Mouse (Mus musculus) heart, postnatal 0 days (tissue): ENCODE data around the gene Ptprm. TPM values are rescaled to one million over a fixed set of nuclear protein-coding genes. Genes with fewer than 3 reads are reported as not detected.

Experiments
- ATAC-seq: fragments of 200-750 bp; cut with Nextera tagmentation; 2 replicates; pipeline ENCODE4 v1.8.0; 2017; ENCODE audit warnings: low read depth, moderate number of reproducible peaks, moderate library complexity; ENCODE audit not compliant: insufficient read depth
- DNase-seq: peaks from one replicate; pipeline ENCODE4 v3.0.0-alpha.2; 2016; ENCODE audit warnings: low spot score
- H3K27ac ChIP-seq: fragments of 300-500 bp; sonication (generic); 2 replicates; pipeline ENCODE4 v1.5.1; 2014; ENCODE audit warnings: low read depth, mild to moderate bottlenecking
- H3K27me3 ChIP-seq: fragments of 300-500 bp; sonication (generic); 2 replicates; pipeline ENCODE4 v1.6.1; 2014; ENCODE audit warnings: low read length, mixed read lengths; ENCODE audit not compliant: control insufficient read depth, insufficient read depth
- H3K36me3 ChIP-seq: fragments of 300-500 bp; sonication (generic); replicated peaks from 2 replicates; pipeline ENCODE4 v1.6.1; 2014; ENCODE audit warnings: low read length, mixed read lengths; ENCODE audit not compliant: control insufficient read depth, insufficient read depth
- H3K4me1 ChIP-seq: fragments of 300-500 bp; sonication (generic); 2 replicates; pipeline ENCODE4 v1.6.1; 2014; ENCODE audit warnings: antibody characterized with exemption; ENCODE audit not compliant: control insufficient read depth, insufficient read depth
- H3K4me2 ChIP-seq: fragments of 300-500 bp; sonication (generic); 2 replicates; pipeline ENCODE4 v1.6.1; 2014; ENCODE audit warnings: low read depth, mild to moderate bottlenecking, low read length, moderate library complexity
- H3K4me3 ChIP-seq: fragments of 300-500 bp; sonication (generic); 2 replicates; pipeline ENCODE4 v1.5.1; 2014; ENCODE audit warnings: low read depth, low read length
- H3K9ac ChIP-seq: fragments of 300-500 bp; sonication (generic); replicated peaks from 2 replicates; pipeline ENCODE4 v1.6.1; 2014; ENCODE audit warnings: low read depth, low read length, mixed read lengths
- H3K9me3 ChIP-seq: fragments of 300-500 bp; sonication (generic); replicated peaks from 2 replicates; pipeline ENCODE4 v1.6.1; 2016; ENCODE audit warnings: low read length; ENCODE audit not compliant: control insufficient read depth
- CTCF ChIP-seq: IDR thresholded peaks from 2 replicates; pipeline ENCODE4 v1.5.1; 2016; ENCODE audit warnings: antibody characterized with exemption, control low read depth, low read depth
- EP300 ChIP-seq: IDR thresholded peaks from 2 replicates; pipeline ENCODE4 v1.6.1; 2016; ENCODE audit warnings: antibody characterized with exemption, low read depth
- WGBS: fragments of 180-500 bp; shearing (Covaris S2); extraction: QIAGEN DNeasy Blood & Tissue Kit; methylation state at CpG from one replicate; pipeline ENCODE4 v1.1.7; 2014; 5-methylcytosine and 5-hydroxymethylcytosine counted together
- polyA plus RNA-seq: library from polyadenylated mRNA; unstranded; fragments of >200 nt; fragmentation: Nextera tagmentation; extraction: Ambion mirVana; gene quantifications from 2 replicates; pipeline ENCODE4 v1.2.1, GENCODE M21; 2015
- total RNA-seq: library from RNA; depleted of rRNA; stranded (reverse); fragments of >200 nt; gene quantifications from 2 replicates; pipeline ENCODE4 v1.2.3, GENCODE M21; 2014; ENCODE audit warnings: low replicate concordance; rRNA removed

The Ptprm gene
- 46.1 and 48.0 TPM in 2 replicates for total RNA-seq
- polyA plus RNA-seq: 9.8 and 11.9 TPM in 2 replicates

- TF ChIP-seq EP300 (no peak), CTCF (peak; percentile 22; the same call in 1 of the 2 replicates)
- no peaks in the 10 kb centered on the region for H3K36me3 ChIP-seq
Measured at GRCm38 (mm10) chr17:67354451-67355011, at the start of gene Ptprm. TSS of gene Ptprm (minus strand) at chr17:67354457.

GRCm38 (mm10) chr17:67396205-67396604, 41.9 kb upstream of the Ptprm start:
- Histone ChIP-seq H3K27ac (no peak overlapping the region), H3K4me1 (no peaks in the 10 kb centered on the region), H3K36me3 (no peaks in the 10 kb centered on the region), H3K4me2 (no peak overlapping the region), H3K27me3 (no peaks in the 10 kb centered on the region), H3K4me3 (no peak overlapping the region), H3K9ac (no peak overlapping the region), H3K9me3 (no peaks in the 10 kb centered on the region)
- ATAC-seq (no peak), DNase-seq (no peak)
- no peak for TF ChIP-seq EP300
- TF ChIP-seq CTCF: no peak
- 74% methylated on average over 2 of the region's 2 CpGs for WGBS

More at GRCm38 (mm10) chr17:67354451-67355011, at the start of gene Ptprm:
- Histone ChIP-seq H3K4me3 (peak within 1 kb of the TSS; percentile 88), H3K27me3 (no peaks in the 10 kb centered on the region), H3K9me3 (no peaks in the 10 kb centered on the region), H3K4me1 (peaks cover 12% of the 10 kb centered on the region), H3K9ac (peak within 1 kb of the TSS; percentile 86), H3K4me2 (peak within 1 kb of the TSS; percentile 76), H3K27ac (peak within 1 kb of the TSS; percentile 84)
- DNase-seq (peak; percentile 75), ATAC-seq (peak; percentile 92)
- under 1% methylated on average over 44 of the region's 73 CpGs for WGBS

GRCm38 (mm10) chr17:67390851-67391250, 36.6 kb upstream of the Ptprm start:
- H3K4me2 ChIP-seq: no peak overlapping the region
- DNase-seq (no peak), ATAC-seq (no peak)
- no peak overlapping the region for H3K27ac ChIP-seq
- no peak overlapping the region for H3K4me3 ChIP-seq
- 17% methylated on average over 5 of the region's 5 CpGs for WGBS
- H3K27me3 ChIP-seq: no peaks in the 10 kb centered on the region
- no peak overlapping the region for H3K9ac ChIP-seq
- no peaks in the 10 kb centered on the region for H3K4me1 ChIP-seq
- H3K36me3 ChIP-seq: no peaks in the 10 kb centered on the region
- H3K9me3 ChIP-seq: no peaks in the 10 kb centered on the region
- TF ChIP-seq CTCF (no peak), EP300 (no peak)

GRCm38 (mm10) chr17:67388171-67388570, 33.9 kb upstream of the Ptprm start:
- 76% methylated on average over 7 of the region's 7 CpGs for WGBS
- Histone ChIP-seq H3K4me3 (no peak overlapping the region), H3K27me3 (no peaks in the 10 kb centered on the region), H3K27ac (no peak overlapping the region), H3K9me3 (no peaks in the 10 kb centered on the region), H3K4me2 (no peak overlapping the region), H3K9ac (no peak overlapping the region), H3K4me1 (no peaks in the 10 kb centered on the region), H3K36me3 (no peaks in the 10 kb centered on the region)
- no peak for ATAC-seq
- DNase-seq: no peak
- TF ChIP-seq EP300 (no peak), CTCF (no peak)

- Histone ChIP-seq H3K36me3 (no peaks in the 10 kb centered on the region), H3K4me2 (no peak overlapping the region), H3K9ac (no peak overlapping the region), H3K9me3 (no peaks in the 10 kb centered on the region), H3K4me3 (no peak overlapping the region), H3K27me3 (no peaks in the 10 kb centered on the region), H3K4me1 (0 out of 2 replicates have a peak, but pooled peaks cover 6% of the 10 kb centered on the region), H3K27ac (no peak overlapping the region)
- no peak for ATAC-seq
- TF ChIP-seq EP300: no peak
- no peak for TF ChIP-seq CTCF
- DNase-seq: no peak
- WGBS: 64% methylated on average over 6 of the region's 6 CpGs
Measured at GRCm38 (mm10) chr17:67385286-67385685, 31.0 kb upstream of the Ptprm start.

- ATAC-seq: no peak
- WGBS: 83% methylated on average over 1 of the region's 1 CpGs
- 0 out of 2 replicates have a peak, but pooled peaks cover 6% of the 10 kb centered on the region for H3K4me1 ChIP-seq
- no peak overlapping the region for H3K27ac ChIP-seq
- H3K36me3 ChIP-seq: no peaks in the 10 kb centered on the region
- H3K9ac ChIP-seq: no peak overlapping the region
- DNase-seq: no peak
- no peak overlapping the region for H3K4me3 ChIP-seq
- H3K4me2 ChIP-seq: no peak overlapping the region
- H3K9me3 ChIP-seq: no peaks in the 10 kb centered on the region
- TF ChIP-seq CTCF (no peak), EP300 (no peak)
- no peaks in the 10 kb centered on the region for H3K27me3 ChIP-seq
Measured at GRCm38 (mm10) chr17:67383635-67384034, 29.4 kb upstream of the Ptprm start.
